Mouse (Mus musculus): ENCODE measurements around the gene Lpcat3.

Lpcat3 gene

DNA sequence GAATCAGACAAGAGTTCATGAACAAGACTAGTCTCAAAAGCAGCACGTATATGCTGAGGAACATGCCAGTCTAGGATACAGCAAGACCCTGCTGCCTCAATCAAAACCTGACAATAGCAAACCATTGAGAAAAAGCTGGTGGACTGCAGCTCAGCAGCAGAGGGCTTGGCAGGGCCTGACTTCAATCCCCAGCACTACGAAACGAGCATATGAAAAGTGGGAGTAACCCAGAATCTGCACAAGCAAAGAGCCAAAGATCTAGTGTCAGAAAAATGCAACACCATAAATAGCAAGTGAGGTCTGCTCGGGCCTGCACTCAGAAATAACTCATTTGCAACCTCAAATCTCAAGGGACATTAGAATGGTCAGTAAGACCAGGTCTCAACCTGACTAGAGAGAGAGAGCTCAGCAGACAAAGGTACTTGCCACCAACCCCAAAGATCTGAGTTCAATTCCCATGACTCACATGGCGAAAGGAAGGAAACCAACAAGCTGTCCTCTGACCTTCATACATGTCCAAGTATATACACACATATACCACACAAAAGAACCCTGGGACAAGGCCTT is 43.3 kb downstream of the Lpcat3 start:
- DNase-seq: no peak

DNA sequence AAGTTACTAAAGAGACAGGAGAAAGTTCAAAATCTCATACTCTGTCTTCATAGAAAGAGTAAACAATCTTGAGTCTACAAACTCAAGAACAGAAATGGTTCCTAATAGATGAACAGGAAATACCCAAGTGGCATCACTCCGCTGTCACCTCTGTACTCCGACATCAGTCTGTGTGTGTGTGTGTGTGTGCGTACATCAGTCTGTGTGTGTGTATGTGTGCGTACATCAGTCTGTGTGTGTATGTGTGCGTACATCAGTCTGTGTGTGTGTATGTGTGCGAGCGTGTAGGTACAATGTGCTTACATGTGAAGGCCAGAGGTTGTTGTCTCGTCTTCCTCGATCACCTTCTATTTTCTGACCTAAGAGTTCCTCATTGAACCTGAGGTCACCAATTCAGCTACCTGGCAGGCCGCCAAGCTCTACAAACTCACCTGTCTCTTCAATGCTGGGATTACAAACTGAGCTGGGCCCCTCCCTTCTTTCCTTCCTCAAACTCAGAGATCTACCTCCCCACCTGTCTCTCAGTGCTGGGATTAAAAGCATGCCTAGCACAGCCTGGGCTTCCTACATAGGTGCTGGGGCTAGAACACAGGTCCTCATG is 45.6 kb downstream of the Lpcat3 start:
- no peak for DNase-seq

DNA sequence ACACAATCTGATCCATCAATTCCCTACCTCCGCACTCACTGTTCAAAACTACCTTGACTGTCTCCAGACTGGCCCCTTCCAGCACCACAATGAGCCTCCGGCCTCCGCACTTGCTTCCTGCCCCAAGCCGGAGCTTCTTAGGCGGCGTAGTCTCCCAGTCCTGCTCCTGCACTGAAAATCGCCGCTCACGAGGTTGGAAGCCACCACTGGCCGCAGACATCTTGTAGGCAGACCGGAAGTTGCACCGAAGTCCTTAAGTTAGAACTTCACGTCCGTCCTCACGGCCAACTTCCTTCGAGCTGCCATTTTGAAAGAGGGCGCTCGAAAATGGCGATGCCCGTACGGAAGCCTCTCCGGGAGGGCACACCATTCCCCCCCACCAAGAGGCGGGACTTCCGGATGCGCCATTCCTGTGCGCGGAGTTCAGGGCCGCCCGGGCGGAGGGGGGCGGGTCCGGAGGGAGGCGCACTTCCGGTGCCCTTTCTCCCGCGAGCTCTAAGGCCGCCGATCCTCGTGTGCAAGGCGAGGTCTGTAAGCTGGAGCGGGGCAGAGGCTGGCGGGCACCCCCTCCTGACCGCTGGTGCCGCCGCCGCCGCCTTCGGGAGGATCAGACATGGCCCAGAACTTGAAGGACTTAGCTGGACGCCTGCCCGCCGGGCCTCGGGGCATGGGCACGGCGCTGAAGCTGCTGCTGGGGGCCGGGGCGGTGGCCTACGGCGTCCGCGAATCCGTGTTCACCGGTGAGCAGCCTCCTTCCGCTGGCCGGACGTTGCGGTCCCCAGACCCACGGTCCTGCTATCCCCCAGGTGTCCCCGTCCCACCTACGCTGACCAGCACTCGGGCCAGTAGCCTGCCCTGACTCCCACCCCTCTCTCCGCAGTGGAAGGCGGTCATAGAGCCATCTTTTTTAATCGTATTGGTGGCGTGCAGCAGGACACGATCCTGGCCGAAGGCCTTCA is 49.3 kb downstream of the Lpcat3 start, which contains the start of the genes Emg1 and Phb2:
TSS of gene Emg1 (minus strand) at position 355 of the 959 bp plus-strand sequence.
TSS of gene Phb2 (plus strand) at position 513 of the 959 bp plus-strand sequence.
- peak; percentile 99 for DNase-seq

DNA sequence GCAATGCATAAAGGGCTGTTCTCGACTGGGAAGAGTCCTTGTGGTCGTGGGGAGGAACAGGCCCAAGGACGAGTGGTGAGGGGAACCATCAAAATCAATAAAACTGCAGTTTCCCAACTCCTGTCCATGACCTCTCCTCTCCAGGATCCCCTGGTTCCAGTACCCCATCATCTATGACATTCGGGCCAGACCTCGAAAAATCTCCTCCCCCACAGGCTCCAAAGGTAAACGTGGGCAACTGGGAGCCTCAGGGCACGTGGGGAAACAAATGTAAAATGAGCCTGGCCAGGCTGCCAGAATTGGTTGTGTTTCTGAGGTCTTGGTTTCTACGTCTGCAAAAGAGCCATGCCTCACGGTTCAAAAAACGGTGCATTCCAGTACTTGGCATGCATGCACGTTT is 50.1 kb downstream of the Lpcat3 start:
- no peak for DNase-seq

DNA sequence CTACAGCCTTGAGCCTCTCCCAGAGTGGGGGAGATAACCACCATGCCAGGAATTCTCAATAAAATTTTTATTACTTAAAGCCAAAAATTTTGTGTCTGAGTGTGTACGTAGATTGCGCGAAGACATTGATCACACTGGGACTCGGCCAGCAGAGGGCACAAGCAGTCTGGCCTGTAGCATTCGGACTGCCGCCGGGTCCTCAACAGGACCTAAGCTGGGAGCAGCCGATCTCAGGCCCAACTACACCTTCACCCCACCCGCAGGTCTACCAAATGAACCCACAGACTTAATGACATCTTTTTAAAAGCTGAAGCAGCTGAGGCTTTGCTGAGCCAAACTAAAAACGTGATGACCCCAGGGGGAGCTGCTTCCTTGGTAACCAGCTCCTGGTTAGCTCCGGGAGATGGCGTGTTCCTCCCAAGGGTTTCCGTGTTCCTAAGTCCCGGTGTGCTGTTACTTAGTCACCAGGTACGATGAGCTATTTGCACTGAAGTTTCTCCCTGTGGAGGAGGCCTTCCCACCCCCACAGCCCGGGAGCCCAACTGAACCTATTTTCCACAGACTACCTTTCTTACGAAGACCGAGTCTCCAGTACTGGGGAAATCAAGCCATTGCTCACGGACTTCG is 54.1 kb downstream of the Lpcat3 start:
- peak; percentile 62 for DNase-seq

DNA sequence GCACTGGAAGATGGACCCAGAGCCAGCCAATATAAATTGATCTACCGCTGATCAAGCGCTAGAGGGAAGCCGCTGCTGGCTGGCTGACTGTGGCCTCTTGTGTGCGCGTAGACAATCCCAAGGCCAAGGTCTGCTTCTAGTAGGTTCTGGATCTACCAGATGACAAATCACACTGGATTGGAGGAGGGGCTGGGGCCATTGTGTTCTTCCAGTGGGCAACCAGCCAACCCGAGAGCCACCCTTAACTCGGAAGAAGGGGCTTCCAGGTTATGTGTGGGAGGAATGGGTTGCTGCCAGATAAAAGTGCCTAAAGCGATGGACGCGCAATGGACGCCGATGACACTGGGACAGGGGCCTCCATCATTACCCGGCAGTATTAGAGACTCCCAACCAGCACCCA is 55.1 kb downstream of the Lpcat3 start:
- DNase-seq: no peak

DNA sequence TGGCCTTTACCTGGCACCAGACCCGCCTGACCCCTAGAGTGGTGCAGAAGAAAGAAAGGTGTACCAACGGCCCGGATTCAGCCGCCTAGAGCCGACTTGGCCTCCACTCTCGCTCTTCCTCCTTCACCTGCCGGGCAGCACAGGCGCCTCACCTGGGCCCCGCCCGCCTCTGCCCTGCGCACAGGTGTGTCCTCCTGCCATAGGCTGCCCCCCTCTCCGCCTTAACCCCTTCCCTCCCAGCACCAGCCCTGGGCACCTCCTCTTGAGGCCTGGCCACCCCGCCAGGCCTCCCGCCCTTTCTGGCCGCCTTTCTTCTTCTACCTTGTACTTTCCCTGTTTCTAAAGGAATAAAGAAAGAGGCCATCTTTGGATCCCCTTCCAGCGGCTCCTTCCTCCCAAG is 55.9 kb downstream of the Lpcat3 start:
- no peak for DNase-seq

DNA sequence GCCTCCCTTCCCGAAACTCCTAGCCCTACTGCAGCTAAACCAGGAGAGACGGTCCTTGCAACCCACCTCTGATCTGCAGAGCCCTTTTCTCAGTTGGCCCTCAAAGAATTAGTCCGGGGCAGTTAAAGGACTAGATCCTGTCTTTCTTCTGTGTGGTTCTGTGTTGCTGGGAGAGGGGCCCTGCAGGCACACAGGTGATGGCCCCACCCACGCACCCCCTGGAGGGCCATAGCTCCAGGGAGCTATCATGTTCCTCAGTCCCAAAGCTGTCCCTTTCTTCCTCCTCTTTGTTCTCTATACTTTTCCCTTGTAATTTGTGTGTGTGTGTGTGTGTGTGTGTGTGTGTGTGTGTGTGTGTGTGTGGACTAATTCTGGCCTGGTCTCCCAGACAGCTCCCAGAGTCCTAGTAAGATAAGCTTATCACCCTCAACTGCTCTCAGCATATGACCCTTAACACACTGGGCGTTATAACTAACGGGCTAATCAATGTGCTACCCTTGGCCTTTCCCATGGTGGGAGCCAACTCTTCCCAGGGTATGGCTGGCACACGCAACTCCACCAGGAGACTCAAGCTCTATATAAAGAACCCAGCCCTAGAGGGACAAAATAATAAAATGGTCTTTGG is 56.6 kb downstream of the Lpcat3 start:
- DNase-seq: no peak

DNA sequence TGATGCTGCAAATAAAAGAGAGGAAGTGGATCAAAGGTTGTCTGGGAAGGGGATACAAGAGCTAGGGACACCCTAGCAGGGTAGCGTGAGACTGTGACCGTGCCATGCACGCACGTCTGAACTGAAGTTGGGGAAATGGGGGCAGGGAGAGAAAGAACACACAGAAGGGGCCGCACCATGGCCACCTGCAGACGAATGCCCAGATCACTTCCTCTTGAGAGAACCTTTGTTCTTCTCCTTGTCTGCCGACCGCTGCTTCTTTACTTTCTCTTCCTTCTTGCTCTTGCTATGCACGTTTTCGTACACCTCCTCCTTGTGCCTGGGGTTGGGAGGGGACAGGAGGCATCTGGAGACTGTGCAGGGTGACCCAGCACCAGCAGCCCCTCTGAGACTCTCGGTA is 58.1 kb downstream of the Lpcat3 start:
- no peak for DNase-seq

DNA sequence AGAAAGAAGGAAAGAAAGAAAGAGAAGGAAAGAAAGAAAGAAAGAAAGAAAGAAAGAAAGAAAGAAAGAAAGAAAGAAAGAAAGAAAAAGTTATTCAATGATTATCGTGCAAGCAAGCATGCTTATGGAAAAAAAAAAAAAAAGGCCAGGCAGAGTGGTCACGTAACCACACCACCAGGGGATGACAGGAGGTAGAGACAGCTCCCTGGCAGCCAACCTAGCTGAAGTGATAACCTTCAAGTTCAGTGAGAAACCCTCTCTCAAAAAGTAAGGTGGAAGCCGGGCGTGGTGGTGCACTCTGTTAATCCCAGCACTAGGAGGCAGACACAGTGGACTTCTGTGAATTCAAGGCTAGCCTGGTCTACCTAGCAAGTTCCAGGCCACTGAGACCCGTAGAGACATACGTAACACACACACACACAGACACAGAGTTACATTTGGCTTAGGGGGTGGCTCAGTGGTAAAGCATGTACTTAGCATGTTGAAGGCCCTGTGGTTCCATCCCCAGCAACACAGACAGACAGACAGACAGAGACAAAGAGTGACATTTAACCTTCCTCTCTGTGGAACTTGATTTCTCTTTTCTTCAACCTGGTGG is 60.1 kb downstream of the Lpcat3 start:
- no peak for DNase-seq

DNA sequence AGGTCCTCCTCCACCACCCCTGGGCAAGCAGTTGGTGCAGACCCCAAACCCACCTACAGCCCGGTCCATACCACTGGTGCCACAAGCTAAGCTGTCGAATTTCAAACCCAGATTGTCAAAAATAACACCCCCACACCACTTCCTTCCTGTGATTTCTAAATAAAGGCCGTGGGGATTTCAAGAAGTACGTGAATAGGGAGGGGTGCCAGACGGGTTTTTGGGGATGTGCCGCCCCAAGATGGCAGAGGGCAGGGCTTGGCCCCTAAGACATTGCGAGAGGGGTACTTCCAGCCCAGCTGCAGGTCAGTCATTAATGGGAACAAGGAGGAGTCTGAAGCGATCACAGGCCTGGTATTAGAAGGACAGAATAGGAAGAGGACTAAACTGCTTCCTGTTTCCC is 60.7 kb downstream of the Lpcat3 start:
- DNase-seq: no peak

DNA sequence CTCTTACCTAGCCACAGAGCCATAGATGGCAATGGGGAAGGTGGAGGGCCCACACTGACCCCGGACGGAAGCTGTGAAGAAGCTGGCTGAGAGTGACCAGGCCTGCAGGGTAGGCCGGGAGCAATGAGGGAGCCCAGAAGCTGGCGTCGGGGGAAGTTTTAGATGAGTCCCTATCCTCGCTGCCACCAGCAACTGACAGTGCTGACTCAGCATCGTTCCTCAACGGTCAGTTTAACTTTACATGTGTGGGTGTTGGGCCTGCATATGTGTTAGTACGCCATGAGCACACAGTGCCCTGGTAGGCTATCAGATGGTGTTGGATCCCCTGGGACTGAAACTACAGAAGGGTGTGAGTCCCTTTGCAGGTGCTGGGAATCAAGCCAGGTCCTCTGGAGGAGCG is 61.6 kb downstream of the Lpcat3 start:
- no peak for DNase-seq

DNA sequence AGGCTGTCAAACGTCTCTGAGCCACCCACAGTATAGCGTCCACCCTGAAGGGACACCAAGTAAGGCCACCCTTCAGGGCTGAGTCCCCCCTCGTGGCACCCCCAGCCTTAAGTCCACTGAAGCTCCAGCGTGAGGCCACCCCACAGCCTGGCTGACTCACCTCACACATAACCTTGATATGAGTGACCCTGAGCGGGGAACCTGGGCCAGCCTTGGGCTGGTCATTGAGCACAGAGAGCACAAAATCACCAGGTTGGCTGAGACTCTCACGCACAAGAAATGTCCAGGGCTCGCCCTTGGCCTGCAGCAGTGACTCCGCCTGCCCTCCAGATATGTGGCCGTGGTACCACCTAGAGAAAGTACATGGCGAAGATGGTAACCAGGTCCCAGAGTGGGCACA is 65.8 kb downstream of the Lpcat3 start:
- no peak for DNase-seq

DNA sequence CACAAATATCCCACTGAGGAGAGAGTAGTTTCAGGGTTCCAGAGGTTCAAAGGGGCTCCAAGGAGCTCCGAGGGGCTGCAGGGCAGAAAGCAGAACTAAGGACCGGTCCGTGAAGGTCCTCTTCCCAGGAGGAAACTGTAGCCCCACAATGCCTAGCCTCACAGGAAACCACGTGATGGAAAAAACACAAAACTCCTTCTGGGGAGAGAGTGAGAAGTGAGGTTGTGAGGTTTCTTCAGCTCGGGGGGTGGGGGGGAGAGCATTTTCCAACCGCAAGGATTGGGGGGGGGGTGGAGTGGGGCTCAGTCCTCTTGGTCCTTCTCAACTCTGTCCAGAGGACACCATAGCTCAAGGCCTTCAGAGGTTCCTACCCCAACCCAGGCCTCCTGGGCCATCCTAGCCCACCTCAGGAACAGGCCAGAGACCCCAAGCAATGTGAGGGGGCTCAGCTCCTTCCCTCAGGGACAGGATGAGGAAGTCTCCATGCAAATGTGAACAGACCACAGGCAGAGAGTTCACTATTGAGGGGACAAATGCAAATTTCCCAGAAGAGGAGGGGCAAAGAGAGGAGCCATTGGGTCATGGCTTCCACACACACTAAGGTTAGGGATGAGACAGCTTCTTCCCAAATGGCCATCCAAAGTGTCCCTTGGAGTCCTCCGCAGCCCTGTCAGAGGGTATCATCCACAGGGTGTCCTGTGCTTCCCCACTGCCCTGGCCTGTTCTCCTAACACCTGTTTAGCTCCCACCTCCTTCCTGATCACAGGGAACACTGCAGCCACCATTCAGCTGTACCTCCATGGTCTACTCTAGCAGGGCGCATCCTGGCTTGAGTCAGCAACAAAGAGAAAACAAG is 67.3 kb downstream of the Lpcat3 start:
- no peak for DNase-seq

DNA sequence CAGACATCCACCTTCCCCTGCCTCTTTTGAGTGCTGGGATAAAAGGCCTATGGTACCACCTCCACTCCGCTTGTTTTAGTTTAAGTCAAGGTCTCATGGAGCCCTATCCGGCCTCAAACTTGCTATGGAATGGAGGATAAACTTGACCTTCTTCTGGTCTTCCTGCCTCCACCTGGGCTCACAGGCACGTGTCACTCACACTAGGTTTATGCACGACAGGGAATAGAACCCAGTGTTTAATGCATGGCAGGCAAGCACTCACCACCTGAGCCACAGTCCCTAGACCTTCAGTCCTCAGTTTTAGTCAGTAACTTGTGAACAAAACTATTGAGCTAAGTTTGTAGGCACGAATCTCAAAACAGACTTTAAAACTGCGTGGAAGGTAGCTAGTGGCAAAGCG is 68.2 kb downstream of the Lpcat3 start:
- no peak for DNase-seq

DNA sequence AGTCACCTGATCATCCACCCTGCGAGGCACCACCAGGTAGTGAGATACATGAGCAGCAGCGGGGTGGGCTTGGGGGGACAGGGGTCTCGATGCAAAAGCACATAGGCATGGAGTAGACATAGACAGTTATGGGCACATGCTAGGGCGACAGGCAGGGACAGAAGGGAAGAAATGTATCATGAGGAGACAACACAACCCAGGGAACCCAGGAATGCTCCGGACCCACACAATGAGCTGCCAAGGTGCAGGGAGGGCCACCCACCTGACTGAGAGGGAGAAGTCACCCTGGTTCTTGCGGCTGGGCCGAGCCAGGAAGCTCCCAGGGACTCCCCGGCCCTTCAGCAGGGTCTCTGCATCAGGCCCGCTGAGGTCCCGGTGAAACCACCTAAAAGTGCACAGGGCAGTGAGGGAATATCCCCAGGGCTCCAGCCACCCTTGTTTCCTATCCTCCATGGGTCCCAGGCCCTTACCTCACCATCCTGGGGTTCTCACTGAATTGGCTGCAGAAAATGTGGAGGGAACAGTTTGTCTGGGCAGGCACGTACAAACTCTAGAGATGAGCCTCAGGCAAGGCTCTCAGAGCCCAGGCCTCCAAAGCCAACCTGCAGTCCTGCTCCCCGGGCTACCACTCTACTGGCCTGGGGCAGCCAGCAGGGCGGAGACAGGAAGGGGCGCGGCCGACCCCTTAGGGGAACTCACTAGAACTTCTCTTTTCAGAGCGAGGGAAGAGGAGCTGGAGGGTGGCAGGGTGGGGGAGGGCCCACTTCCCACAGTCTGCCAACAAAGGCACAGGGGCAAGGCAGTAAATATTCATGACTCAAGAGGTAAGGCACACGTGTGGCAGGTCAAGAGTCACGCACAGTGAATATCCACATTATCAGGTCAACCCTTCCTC is 69.9 kb downstream of the Lpcat3 start:
- DNase-seq: no peak

DNA sequence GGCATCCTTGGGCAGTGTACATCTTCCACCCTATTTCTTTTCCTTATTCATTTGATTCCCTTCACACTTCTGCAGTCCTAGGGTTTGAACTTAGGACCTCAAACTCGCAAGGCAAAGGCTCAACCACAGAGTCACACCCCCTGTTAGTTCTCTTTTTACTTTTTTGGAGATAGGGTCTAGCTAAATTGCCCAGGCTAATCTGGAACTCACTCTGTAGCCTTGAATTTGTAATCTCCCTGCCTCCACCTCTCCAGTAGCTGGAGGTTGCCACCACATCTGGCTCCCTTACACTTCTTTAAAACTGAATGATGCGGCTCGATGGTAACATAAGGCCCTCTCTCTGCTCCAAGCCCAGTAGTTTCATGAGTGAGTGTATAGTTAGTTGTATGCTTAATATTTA is 71.6 kb downstream of the Lpcat3 start:
- no peak for DNase-seq

DNA sequence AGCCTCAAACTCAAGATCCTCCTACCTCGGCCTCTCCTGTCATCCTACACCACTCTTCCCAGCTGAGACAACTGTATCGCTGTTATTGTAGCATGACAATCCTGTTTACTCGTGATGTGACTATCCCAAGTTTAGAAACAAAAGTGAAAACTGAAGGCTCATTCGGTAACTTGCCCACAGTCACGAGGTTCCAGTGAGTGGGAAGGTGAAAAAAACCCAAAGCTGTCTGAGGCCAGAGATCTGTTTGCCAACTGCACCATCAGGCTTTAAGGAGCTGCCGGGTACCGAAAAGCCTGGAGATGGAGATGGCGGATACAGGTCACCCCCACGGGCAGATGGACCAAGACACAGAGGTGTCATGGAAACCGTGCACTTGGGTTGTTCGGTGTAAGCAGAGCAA is 74.2 kb downstream of the Lpcat3 start:
- DNase-seq: no peak

DNA sequence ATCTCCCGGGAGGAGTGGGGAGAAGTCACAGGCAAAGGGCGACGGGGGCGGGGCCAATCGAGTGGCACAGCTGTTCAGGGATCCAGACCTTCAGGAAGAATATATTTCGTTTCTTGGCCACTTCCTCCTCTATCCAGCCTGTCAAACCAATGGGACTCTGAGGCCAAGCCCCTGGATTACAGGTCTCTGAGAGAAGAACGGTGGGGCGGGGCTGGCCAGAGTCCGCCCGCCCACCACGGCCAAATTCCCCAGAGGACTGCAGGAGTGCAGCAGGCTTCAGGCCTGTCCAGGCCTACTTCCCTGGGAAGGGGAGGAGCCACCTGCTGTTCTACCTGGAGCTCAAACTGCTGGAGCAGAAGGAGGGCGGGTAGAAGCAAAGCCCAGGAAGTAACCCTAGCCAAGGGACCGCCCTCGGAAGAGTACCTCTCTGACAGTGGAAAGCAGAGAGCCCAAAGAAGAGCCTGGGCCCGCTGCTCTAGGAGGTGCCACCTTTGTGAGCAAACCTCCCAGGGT is 75.7 kb downstream of the Lpcat3 start, which contains the start of gene Ptpn6:
TSS of gene Ptpn6 (minus strand) at position 204 of the 513 bp plus-strand sequence.
- no peak for DNase-seq

DNA sequence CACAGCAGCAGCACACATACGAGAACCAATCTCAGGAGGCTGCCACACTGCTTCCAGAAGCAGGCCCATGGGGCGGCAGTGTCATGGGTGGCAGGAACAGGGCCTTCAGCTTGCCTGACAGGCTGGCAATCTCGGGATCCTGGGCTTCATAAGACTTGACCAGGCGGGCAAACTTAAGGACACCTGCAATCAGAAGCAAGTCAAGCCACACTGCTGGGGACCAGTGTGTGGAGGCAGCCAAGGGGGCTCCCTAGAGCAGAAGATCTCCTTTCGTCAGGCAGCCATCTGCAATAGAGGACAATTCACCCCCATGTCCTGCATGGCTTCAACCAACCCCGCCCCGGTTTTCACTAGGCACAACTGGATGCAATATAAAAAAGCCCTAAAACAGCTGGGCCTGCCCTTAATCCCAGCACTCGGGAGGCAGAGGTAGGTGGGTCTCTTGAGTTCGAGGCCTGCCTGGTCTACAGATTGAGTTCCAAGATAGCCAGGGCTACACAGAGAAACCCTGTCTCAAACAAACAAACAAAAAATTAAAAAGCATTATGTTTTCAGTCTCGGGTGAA is 76.5 kb downstream of the Lpcat3 start:
- DNase-seq: no peak

Data from retina, postnatal 1 day (tissue).